Mouse (Mus musculus): ENCODE results near the gene Stard8. TPM values are rescaled to one million over a fixed set of nuclear protein-coding genes. Genes with fewer than 3 reads are reported as not detected.
A peak's percentile ranks its signal among the peaks of the same experiment; 100 is the strongest.
"Not testable (repeated sequence)": the region's sequence is repeated elsewhere in the genome, so short reads cannot be mapped to it uniquely, and the experiment has no call there.

The Stard8 gene
- total RNA-seq (2014; rRNA removed) (8.2 and 13.0 TPM in 2 replicates), polyA plus RNA-seq (2015; fragmentation: Nextera tagmentation; extraction: Ambion mirVana) (4.2 and 4.6 TPM in 2 replicates)

DNA sequence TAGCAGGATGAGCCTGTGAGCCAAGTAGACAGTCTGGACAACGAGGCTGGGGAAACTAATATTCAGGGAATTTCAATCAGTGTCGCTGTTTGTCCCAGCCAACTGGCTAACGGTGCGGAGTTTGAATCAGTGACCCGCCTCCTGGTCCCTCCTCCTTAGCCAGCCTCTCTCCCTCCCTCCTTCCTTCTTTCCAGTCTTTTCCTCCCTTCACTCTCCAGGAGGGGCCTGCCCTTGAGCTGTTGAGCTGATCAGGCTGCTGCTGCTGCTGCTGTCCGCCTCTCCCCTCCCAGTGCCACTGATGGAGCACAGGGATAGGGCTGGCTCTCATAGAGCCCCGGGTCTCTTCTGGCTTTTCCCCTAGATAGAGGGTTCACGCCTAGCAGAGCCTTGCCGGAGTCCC is at the start of gene Stard8:
TSS of gene Stard8 (plus strand) at position 203 of the 400 bp plus-strand sequence.
- 46% methylated on average over 9 of the region's 9 CpGs for WGBS
- no peak within 1 kb of the TSS for H3K4me2 ChIP-seq (ENCODE audit: low read depth, low read length)
- no peak within 1 kb of the TSS for H3K9ac ChIP-seq (replicated peaks; ENCODE audit: low read length)
- ATAC-seq (no peak), DNase-seq (ENCODE audit: low spot score) (no peak)
- H3K4me3 ChIP-seq (ENCODE audit: low read length) = no peak within 1 kb of the TSS
- no peaks in the 10 kb centered on the region for H3K36me3 ChIP-seq (ENCODE audit: insufficient read depth, low read length)
- no peaks in the 10 kb centered on the region for H3K9me3 ChIP-seq (ENCODE audit: low read length)
- no peak within 1 kb of the TSS for H3K27ac ChIP-seq
- H3K4me1 ChIP-seq (ENCODE audit: insufficient read depth, low read length) = no peaks in the 10 kb centered on the region
- no peak for TF ChIP-seq CTCF (IDR thresholded peaks at IDR 0.05; ENCODE audit: low read depth)
- no peaks in the 10 kb centered on the region for H3K27me3 ChIP-seq (ENCODE audit: insufficient read depth, low read length)

DNA sequence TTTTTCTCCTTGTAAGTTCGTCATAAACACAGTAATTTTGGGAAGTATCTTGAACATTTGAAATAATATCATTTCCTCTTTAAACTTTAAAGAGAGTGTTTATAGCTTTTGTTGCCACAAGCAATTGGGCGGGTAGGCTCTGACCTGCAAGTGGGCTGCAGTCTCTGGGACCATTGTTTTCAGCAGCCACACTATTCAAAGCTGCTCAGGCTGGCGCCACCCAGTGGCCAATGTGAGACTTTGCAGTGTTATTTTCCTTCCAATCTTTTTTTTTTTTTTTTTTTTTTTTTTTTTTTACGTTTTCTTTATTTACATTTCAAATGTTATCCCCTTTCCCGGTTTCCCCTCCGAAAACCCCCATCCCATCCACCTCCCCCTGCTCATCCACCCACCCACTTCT is 49.1 kb upstream of the Stard8 start:
- H3K36me3 ChIP-seq (ENCODE audit: insufficient read depth, low read length) = no peaks in the 10 kb centered on the region
- TF ChIP-seq CTCF (IDR thresholded peaks at IDR 0.05; ENCODE audit: low read depth) = peak; percentile 69
- DNase-seq (ENCODE audit: low spot score) (peak; percentile 66), ATAC-seq (no peak)
- 25% methylated on average over 6 of the region's 6 CpGs for WGBS
- H3K27me3 ChIP-seq (ENCODE audit: insufficient read depth, low read length) = no peaks in the 10 kb centered on the region
- H3K4me2 ChIP-seq (ENCODE audit: low read depth, low read length) = no peak overlapping the region
- H3K4me1 ChIP-seq (ENCODE audit: insufficient read depth, low read length) = no peaks in the 10 kb centered on the region
- H3K9me3 ChIP-seq (ENCODE audit: low read length) = no peaks in the 10 kb centered on the region
- no peak overlapping the region for H3K9ac ChIP-seq (replicated peaks; ENCODE audit: low read length)
- H3K27ac ChIP-seq = no peak overlapping the region
- H3K4me3 ChIP-seq (ENCODE audit: low read length) = no peak overlapping the region

DNA sequence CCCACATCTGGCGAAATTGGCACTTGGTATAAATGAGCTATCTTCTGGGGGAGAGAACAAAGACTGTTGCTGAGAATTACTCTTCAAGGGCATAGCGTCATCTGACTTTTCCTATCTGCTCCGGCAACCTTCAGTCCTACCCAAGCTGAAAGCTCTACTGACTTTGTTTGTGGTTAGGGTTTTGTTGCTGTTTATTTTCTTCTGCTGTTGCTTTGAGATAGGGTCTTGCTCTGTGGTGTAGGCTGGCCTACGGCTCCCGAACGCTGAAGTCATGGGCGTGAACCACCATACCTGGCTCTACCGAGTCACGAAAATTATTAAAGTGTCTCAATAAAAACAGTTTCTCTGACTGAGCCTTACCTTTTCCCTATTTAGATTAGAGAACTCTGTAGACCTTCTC is 44.8 kb upstream of the Stard8 start:
- 89% methylated on average over 9 of the region's 9 CpGs for WGBS
- no peak for TF ChIP-seq CTCF (IDR thresholded peaks at IDR 0.05; ENCODE audit: low read depth)

GRCm38 (mm10) chrX:98959050-98959449 is 44.0 kb upstream of the Stard8 start:
- no peaks in the 10 kb centered on the region for H3K27me3 ChIP-seq (ENCODE audit: insufficient read depth, low read length)
- no peak for ATAC-seq
- H3K36me3 ChIP-seq (ENCODE audit: insufficient read depth, low read length) = no peaks in the 10 kb centered on the region
- no peak for TF ChIP-seq CTCF (IDR thresholded peaks at IDR 0.05; ENCODE audit: low read depth)
- H3K27ac ChIP-seq = no peak overlapping the region
- H3K9ac ChIP-seq (replicated peaks; ENCODE audit: low read length) = no peak overlapping the region
- H3K4me1 ChIP-seq (ENCODE audit: insufficient read depth, low read length) = no peaks in the 10 kb centered on the region
- H3K4me2 ChIP-seq (ENCODE audit: low read depth, low read length) = no peak overlapping the region
- WGBS = 73% methylated on average over 4 of the region's 4 CpGs
- no peaks in the 10 kb centered on the region for H3K9me3 ChIP-seq (ENCODE audit: low read length)
- no peak overlapping the region for H3K4me3 ChIP-seq (ENCODE audit: low read length)
- DNase-seq (ENCODE audit: low spot score) = no peak

More for the DNA sequence above, 44.8 kb upstream of the Stard8 start:
- H3K27me3 ChIP-seq (ENCODE audit: insufficient read depth, low read length) = no peaks in the 10 kb centered on the region
- H3K4me2 ChIP-seq (ENCODE audit: low read depth, low read length) = no peak overlapping the region
- no peak for ATAC-seq
- H3K36me3 ChIP-seq (ENCODE audit: insufficient read depth, low read length) = no peaks in the 10 kb centered on the region
- H3K4me1 ChIP-seq (ENCODE audit: insufficient read depth, low read length) = no peaks in the 10 kb centered on the region
- H3K4me3 ChIP-seq (ENCODE audit: low read length) = no peak overlapping the region
- no peak overlapping the region for H3K9ac ChIP-seq (replicated peaks; ENCODE audit: low read length)
- no peaks in the 10 kb centered on the region for H3K9me3 ChIP-seq (ENCODE audit: low read length)
- no peak overlapping the region for H3K27ac ChIP-seq
- DNase-seq (ENCODE audit: low spot score) = no peak

DNA sequence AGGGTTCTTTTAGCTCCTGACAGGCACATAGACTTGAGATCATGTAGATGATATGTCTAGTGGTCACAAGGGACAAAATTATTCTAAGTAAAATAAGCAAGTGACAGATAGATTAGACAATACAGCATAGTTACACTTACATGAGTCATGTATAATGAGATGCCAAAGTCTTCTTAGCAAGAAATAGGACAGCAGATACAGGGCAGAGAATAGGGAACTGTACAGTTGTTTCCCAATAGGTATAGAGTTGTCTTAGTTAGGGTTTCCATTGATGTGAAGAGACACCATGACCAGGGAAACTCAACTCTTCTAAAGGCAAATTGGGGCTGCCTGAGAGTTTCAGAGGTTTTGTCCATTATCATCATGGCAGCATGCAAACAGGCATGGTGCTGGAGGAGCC is 39.3 kb upstream of the Stard8 start:
- TF ChIP-seq CTCF (IDR thresholded peaks at IDR 0.05; ENCODE audit: low read depth) = no peak
- no peak for ATAC-seq
- no peak overlapping the region for H3K4me2 ChIP-seq (ENCODE audit: low read depth, low read length)
- no peaks in the 10 kb centered on the region for H3K27me3 ChIP-seq (ENCODE audit: insufficient read depth, low read length)
- DNase-seq (ENCODE audit: low spot score) = no peak
- no peak overlapping the region for H3K4me3 ChIP-seq (ENCODE audit: low read length)
- H3K36me3 ChIP-seq (ENCODE audit: insufficient read depth, low read length) = no peaks in the 10 kb centered on the region
- H3K9me3 ChIP-seq (ENCODE audit: low read length) = no peaks in the 10 kb centered on the region
- no peaks in the 10 kb centered on the region for H3K4me1 ChIP-seq (ENCODE audit: insufficient read depth, low read length)
- no peak overlapping the region for H3K27ac ChIP-seq
- no peak overlapping the region for H3K9ac ChIP-seq (replicated peaks; ENCODE audit: low read length)

DNA sequence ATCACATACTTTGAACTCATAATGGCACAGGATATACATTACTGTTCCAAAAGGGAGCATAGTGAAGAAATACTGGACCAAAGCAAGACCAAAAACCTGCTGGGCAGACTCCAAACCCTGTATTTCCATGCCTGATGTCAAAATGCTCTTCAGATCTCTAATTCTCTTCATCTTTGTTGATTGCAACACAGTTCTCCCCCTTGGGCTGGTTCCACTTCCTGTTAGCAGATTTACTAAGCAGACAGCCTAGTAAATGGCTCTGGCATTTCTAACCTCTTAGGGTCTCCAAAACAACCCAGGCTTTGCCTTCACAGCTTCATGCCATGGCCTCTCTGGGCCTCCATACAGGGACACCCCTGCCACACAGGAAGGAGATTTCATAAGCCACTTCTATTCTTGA is 38.5 kb upstream of the Stard8 start:
- no peak for ATAC-seq
- DNase-seq (ENCODE audit: low spot score) = no peak
- Histone ChIP-seq H3K4me2 (ENCODE audit: low read depth, low read length) (no peak overlapping the region), H3K36me3 (ENCODE audit: insufficient read depth, low read length) (no peaks in the 10 kb centered on the region), H3K4me3 (ENCODE audit: low read length) (no peak overlapping the region), H3K9ac (replicated peaks; ENCODE audit: low read length) (no peak overlapping the region), H3K27me3 (ENCODE audit: insufficient read depth, low read length) (no peaks in the 10 kb centered on the region), H3K4me1 (ENCODE audit: insufficient read depth, low read length) (no peaks in the 10 kb centered on the region), H3K27ac (no peak overlapping the region), H3K9me3 (ENCODE audit: low read length) (no peaks in the 10 kb centered on the region)
- no peak for TF ChIP-seq CTCF (IDR thresholded peaks at IDR 0.05; ENCODE audit: low read depth)

DNA sequence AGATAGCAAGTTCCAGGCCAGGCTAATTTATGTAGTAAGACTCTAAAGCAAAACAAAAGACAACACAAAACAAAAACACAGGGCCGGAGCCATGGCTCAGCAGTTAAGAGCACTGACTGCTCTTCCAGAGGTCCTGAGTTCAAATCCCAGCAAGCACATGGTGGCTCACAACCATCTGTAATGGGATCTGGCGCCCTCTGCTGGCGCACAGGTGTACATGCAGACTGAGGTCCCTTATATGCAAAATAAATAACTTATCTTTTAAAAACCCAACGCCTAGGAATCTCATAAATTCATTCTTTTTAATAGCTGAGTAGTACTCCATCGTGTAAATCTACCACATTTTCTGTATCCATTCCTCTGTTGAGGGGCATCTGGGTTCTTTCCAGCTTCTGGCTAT is 16.4 kb upstream of the Stard8 start:
- H3K4me3 ChIP-seq (ENCODE audit: low read length); DNase-seq (ENCODE audit: low spot score); H3K4me2 ChIP-seq (ENCODE audit: low read depth, low read length); H3K9ac ChIP-seq (replicated peaks; ENCODE audit: low read length); H3K9me3 ChIP-seq (ENCODE audit: low read length); H3K27ac ChIP-seq; H3K36me3 ChIP-seq (ENCODE audit: insufficient read depth, low read length); H3K27me3 ChIP-seq (ENCODE audit: insufficient read depth, low read length); ATAC-seq; H3K4me1 ChIP-seq (ENCODE audit: insufficient read depth, low read length): not testable (repeated sequence)
- TF ChIP-seq CTCF (IDR thresholded peaks at IDR 0.05; ENCODE audit: low read depth) = peak; percentile 24; the same call in 1 of the 2 replicates
- WGBS = 57% methylated on average over 5 of the region's 5 CpGs
